Mouse (Mus musculus): ENCODE measurements around the gene Mxi1. TPM values are rescaled to one million over a fixed set of nuclear protein-coding genes. Genes with fewer than 3 reads are reported as not detected.

Mxi1 gene
- polyA plus RNA-seq, 1 experiment, result 71.8 TPM

DNA sequence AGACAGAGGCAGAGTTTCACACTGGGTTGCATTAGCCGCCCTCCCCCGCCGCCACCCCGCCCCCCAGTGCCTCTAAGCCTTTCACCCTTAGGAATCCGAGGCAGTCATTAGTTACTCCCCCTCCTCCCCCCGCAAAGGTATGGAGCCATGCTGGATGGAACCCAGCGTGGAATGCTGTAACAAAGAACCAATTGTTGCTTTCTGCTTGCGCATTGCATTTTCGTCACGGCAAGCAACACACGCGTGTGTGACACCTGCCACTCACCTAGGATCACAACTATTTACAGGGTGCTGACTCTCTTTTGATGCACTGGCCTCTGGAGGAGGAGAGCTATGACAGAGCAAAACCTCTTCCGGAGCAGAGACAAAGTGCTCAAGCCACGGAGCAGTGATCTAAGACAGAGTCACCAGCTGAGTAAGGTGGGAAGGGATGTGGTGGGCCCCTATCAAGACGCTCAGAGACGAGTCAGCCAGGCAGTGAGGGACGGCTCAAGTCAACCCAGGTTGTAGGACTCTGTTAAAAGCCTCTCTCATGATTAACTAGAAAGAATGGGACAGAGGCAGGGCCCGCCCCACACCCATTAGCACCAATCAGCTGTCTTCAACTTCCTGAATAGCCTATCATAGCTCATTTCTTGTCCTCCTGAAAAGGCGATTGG is 110.7 kb downstream of the Mxi1 start:
- Histone ChIP-seq H3K4me3 (replicated peaks; ENCODE audit: insufficient read depth, low read depth, low read length) (peak overlapping the region; percentile 44), H3K4me1 (ENCODE audit: control insufficient read depth, insufficient read depth, low read length) (peaks cover 21% of the 10 kb centered on the region), H3K27me3 (ENCODE audit: control insufficient read depth, insufficient read depth, low read length) (no peaks in the 10 kb centered on the region), H3K27ac (ENCODE audit: insufficient read depth, low read length) (no peak overlapping the region)
- TF ChIP-seq CTCF (IDR thresholded peaks at IDR 0.05; ENCODE audit: borderline replicate concordance, insufficient read depth, low read depth, low read length) (no peak), POLR2A (IDR thresholded peaks at IDR 0.05; ENCODE audit: borderline replicate concordance, insufficient read depth, low read length) (no peak)
- DNase-seq, result peak; percentile 78 to 79
- WGBS, result 17% methylated on average over 19 of the region's 19 CpGs

DNA sequence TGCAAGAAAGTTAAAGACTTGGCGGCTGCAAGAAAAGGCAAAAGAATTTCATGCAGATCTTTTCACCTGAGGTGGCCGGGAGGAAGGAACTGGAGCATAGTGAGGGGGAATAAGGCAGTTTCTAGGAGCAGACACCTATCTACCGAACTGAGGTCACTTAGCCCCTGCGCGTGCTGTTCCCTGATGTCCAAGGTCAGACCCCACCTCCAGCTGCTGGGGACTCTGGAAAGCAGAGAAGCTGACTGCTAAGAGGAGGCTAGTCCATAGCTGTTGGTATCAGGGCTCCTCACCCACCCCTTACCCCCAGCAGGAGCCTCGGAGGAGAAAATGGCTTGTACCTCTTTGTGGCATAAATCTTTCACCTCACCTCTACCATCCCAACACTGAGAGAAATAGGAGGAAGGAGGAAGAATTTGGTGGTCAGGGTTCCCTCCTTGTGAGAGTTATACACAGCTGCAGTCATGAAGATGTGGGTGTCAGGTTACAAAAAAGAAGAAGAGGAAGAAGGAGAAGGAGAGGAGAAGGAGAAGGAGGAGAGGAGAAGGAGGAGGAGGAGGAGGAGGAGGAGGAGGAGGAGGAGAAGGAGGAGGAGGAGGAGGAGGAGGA is 111.4 kb downstream of the Mxi1 start:
- Histone ChIP-seq H3K27me3 (ENCODE audit: control insufficient read depth, insufficient read depth, low read length) (no peaks in the 10 kb centered on the region), H3K27ac (ENCODE audit: insufficient read depth, low read length) (no peak overlapping the region), H3K4me1 (ENCODE audit: control insufficient read depth, insufficient read depth, low read length) (peaks cover 21% of the 10 kb centered on the region), H3K4me3 (replicated peaks; ENCODE audit: insufficient read depth, low read depth, low read length) (no peak overlapping the region)
- DNase-seq, result no peak
- WGBS, result 27% methylated on average over 6 of the region's 6 CpGs
- TF ChIP-seq CTCF (IDR thresholded peaks at IDR 0.05; ENCODE audit: borderline replicate concordance, insufficient read depth, low read depth, low read length), result no peak
- no peak for TF ChIP-seq POLR2A (IDR thresholded peaks at IDR 0.05; ENCODE audit: borderline replicate concordance, insufficient read depth, low read length)

GRCm38 (mm10) chr19:53422358-53423308 is 112.3 kb downstream of the Mxi1 start:
- 54% methylated on average over 18 of the region's 18 CpGs for WGBS
- H3K27ac ChIP-seq (ENCODE audit: insufficient read depth, low read length), result no peak overlapping the region
- peaks cover 29% of the 10 kb centered on the region for H3K4me1 ChIP-seq (ENCODE audit: control insufficient read depth, insufficient read depth, low read length)
- H3K27me3 ChIP-seq (ENCODE audit: control insufficient read depth, insufficient read depth, low read length), result no peaks in the 10 kb centered on the region
- H3K4me3 ChIP-seq (replicated peaks; ENCODE audit: insufficient read depth, low read depth, low read length), result no peak overlapping the region
- TF ChIP-seq CTCF (IDR thresholded peaks at IDR 0.05; ENCODE audit: borderline replicate concordance, insufficient read depth, low read depth, low read length) (peak; percentile 43; the same call in 1 of the 2 replicates), POLR2A (IDR thresholded peaks at IDR 0.05; ENCODE audit: borderline replicate concordance, insufficient read depth, low read length) (no peak)
- DNase-seq, result no peak

DNA sequence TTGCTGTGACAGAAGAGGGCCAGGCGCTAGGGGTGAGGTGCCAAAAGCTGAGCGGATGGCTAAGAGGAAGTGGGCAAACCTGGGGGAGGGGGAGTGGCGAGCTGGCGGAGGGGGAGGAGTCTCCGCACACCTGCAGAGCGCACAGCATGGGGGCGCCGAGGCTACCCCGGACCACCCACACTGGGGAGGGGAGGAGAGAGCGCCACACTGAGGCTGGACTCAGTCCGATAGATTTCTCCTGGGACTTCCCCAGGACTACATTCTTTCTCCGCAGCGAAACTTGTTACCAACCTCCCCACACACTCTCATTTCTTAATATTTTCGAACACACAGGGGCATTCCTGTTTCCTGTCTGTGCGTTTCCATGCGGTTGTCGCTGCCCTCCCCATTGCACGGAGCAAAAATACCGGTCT is 113.0 kb downstream of the Mxi1 start:
- DNase-seq, result no peak
- Histone ChIP-seq H3K4me1 (ENCODE audit: control insufficient read depth, insufficient read depth, low read length) (peaks cover 35% of the 10 kb centered on the region), H3K27me3 (ENCODE audit: control insufficient read depth, insufficient read depth, low read length) (no peaks in the 10 kb centered on the region), H3K4me3 (replicated peaks; ENCODE audit: insufficient read depth, low read depth, low read length) (no peak overlapping the region), H3K27ac (ENCODE audit: insufficient read depth, low read length) (no peak overlapping the region)
- TF ChIP-seq POLR2A (IDR thresholded peaks at IDR 0.05; ENCODE audit: borderline replicate concordance, insufficient read depth, low read length), result no peak
- WGBS, result 46% methylated on average over 19 of the region's 19 CpGs

DNA sequence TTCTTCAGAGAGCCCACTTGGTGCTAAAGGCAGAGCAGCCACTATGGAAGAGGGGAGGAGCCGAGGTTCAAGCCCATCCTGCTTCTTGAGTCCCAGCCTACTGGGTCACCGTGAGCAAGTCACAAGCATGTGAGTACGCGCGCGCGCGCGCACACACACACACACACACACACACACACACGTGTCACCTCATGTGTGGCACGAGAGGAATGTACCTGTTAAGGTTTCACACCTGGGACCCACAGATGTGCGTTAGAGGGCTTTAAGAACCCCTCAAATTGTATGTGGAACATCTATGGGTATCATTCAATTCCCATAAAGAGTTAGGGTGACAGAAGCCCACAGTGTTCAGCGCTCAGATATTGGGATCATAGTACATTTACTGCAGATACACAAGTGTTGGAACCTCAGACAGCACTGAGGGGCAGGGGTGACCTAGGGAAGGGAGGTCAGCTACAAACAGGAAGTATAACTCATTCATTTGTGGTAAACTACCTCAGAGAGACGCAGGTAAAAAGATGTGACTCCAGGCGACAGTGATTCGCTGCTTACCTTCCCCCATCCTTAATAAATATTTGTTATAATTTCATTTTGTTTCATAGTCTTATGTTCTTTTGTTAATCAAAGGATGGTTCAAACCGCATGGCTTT is 113.6 kb downstream of the Mxi1 start:
- WGBS, result 89% methylated on average over 17 of the region's 17 CpGs
- H3K27me3 ChIP-seq (ENCODE audit: control insufficient read depth, insufficient read depth, low read length), result no peaks in the 10 kb centered on the region
- TF ChIP-seq CTCF (IDR thresholded peaks at IDR 0.05; ENCODE audit: borderline replicate concordance, insufficient read depth, low read depth, low read length) (no peak), POLR2A (IDR thresholded peaks at IDR 0.05; ENCODE audit: borderline replicate concordance, insufficient read depth, low read length) (no peak)
- no peak for DNase-seq
- H3K4me1 ChIP-seq (ENCODE audit: control insufficient read depth, insufficient read depth, low read length), result peaks cover 41% of the 10 kb centered on the region
- no peak overlapping the region for H3K27ac ChIP-seq (ENCODE audit: insufficient read depth, low read length)
- no peak overlapping the region for H3K4me3 ChIP-seq (replicated peaks; ENCODE audit: insufficient read depth, low read depth, low read length)

DNA sequence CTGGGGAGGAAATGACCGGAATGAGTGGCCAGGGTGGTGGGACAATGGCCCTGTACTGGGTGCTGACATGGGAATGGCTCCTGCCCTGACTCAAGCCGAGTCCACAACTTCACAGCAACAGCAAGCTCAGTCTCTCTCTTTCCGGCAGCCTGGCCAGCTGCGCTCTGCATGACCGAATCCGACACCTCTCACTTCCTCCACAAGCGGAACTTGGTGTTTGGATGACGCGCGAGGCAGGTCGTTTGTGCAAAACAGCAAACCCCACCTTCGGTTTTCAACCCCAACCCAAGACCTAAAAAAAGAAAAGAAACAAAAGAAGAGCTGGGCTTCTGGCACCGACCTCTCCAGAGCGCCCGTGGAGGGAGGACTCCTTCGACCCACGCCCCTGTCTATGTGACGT is 114.3 kb downstream of the Mxi1 start:
- no peak for DNase-seq
- peaks cover 48% of the 10 kb centered on the region for H3K4me1 ChIP-seq (ENCODE audit: control insufficient read depth, insufficient read depth, low read length)
- no peak for TF ChIP-seq POLR2A (IDR thresholded peaks at IDR 0.05; ENCODE audit: borderline replicate concordance, insufficient read depth, low read length)
- no peak for TF ChIP-seq CTCF (IDR thresholded peaks at IDR 0.05; ENCODE audit: borderline replicate concordance, insufficient read depth, low read depth, low read length)
- H3K27me3 ChIP-seq (ENCODE audit: control insufficient read depth, insufficient read depth, low read length), result no peaks in the 10 kb centered on the region
- H3K27ac ChIP-seq (ENCODE audit: insufficient read depth, low read length), result no peak overlapping the region
- no peak overlapping the region for H3K4me3 ChIP-seq (replicated peaks; ENCODE audit: insufficient read depth, low read depth, low read length)
- WGBS, result 72% methylated on average over 18 of the region's 18 CpGs

Other genes starting within 250 kb of the Mxi1 start
- gene Add3, start 170.1 kb upstream of the Mxi1 start, polyA plus RNA-seq (2012; rRNA removed), result 80.2 and 89.4 TPM in 2 replicates
- not detected in 2 replicates for gene Gm10197, start 61.2 kb downstream of the Mxi1 start, polyA plus RNA-seq (2012; rRNA removed)
- gene Smndc1, start 80.1 kb downstream of the Mxi1 start, polyA plus RNA-seq (2012; rRNA removed), result 24.6 and 26.1 TPM in 2 replicates
- 80.4 and 87.9 TPM in 2 replicates for gene Dusp5, start 218.6 kb downstream of the Mxi1 start, polyA plus RNA-seq (2012; rRNA removed)